Mouse (Mus musculus) gastrocnemius, adult 8-10 months (tissue): Measurements from ENCODE around the gene Itpr2. TPM values are rescaled to one million over a fixed set of nuclear protein-coding genes. Genes with fewer than 3 reads are reported as not detected.

Experiments
- DNase-seq, 2 experiments: peaks; one replicate each; pipeline ENCODE4 v3.0.0; 2022; ENCODE audit warnings: low spot score in 2 of 2
- total RNA-seq, 4 experiments: library from RNA; stranded (reverse); gene quantifications; 2 replicates each; pipeline ENCODE4 v1.2.4; 2022

Gene Itpr2
- total RNA-seq, 4 experiments from 2014 or later = 4.1 to 6.2 (median 5.0) TPM

- no peak for DNase-seq
Observed at GRCm38 (mm10) chr6:146424326-146424725, 77.7 kb downstream of the Itpr2 start.

GRCm38 (mm10) chr6:146420718-146421117, 81.3 kb downstream of the Itpr2 start:
- no peak for DNase-seq

GRCm38 (mm10) chr6:146416461-146416860, 85.6 kb downstream of the Itpr2 start:
- DNase-seq = no peak

GRCm38 (mm10) chr6:146414094-146414493, 87.9 kb downstream of the Itpr2 start:
- no peak for DNase-seq

GRCm38 (mm10) chr6:146411446-146412070, 90.5 kb downstream of the Itpr2 start:
- no peak for DNase-seq

GRCm38 (mm10) chr6:146410427-146410810, 91.6 kb downstream of the Itpr2 start:
- peak in 1 of 2 experiments; percentile 11 for DNase-seq

- DNase-seq = peak; percentile 48 to 68
Observed at GRCm38 (mm10) chr6:146409692-146410426, 92.2 kb downstream of the Itpr2 start.

GRCm38 (mm10) chr6:146405380-146405779, 96.6 kb downstream of the Itpr2 start:
- peak in 1 of 2 experiments; percentile 25 for DNase-seq

- no peak for DNase-seq
Observed at GRCm38 (mm10) chr6:146404876-146405275, 97.1 kb downstream of the Itpr2 start.

- DNase-seq = no peak
Observed at GRCm38 (mm10) chr6:146404156-146404555, 97.9 kb downstream of the Itpr2 start.

GRCm38 (mm10) chr6:146402905-146403642, 98.9 kb downstream of the Itpr2 start:
- no peak for DNase-seq

- DNase-seq = no peak
Observed at GRCm38 (mm10) chr6:146397803-146398202, 104.2 kb downstream of the Itpr2 start.

GRCm38 (mm10) chr6:146396253-146396652, 105.8 kb downstream of the Itpr2 start:
- no peak for DNase-seq

- no peak for DNase-seq
Observed at GRCm38 (mm10) chr6:146395616-146396015, 106.4 kb downstream of the Itpr2 start.

- DNase-seq = no peak
Observed at GRCm38 (mm10) chr6:146392188-146392587, 109.8 kb downstream of the Itpr2 start.

- no peak for DNase-seq
Observed at GRCm38 (mm10) chr6:146390159-146390558, 111.9 kb downstream of the Itpr2 start.

GRCm38 (mm10) chr6:146388010-146388409, 114.0 kb downstream of the Itpr2 start:
- DNase-seq = no peak

GRCm38 (mm10) chr6:146387039-146387713, 114.8 kb downstream of the Itpr2 start:
- no peak for DNase-seq

- no peak for DNase-seq
Observed at GRCm38 (mm10) chr6:146379263-146379662, 122.8 kb downstream of the Itpr2 start.

- no peak for DNase-seq
Observed at GRCm38 (mm10) chr6:146371511-146371910, 130.5 kb downstream of the Itpr2 start.

- no peak for DNase-seq
Observed at GRCm38 (mm10) chr6:146366180-146366579, 135.8 kb downstream of the Itpr2 start.

- DNase-seq = no peak
Observed at GRCm38 (mm10) chr6:146357911-146358310, 144.1 kb downstream of the Itpr2 start.
